Mouse (Mus musculus): ENCODE data around the gene Gm4513. TPM values are rescaled to one million over a fixed set of nuclear protein-coding genes. Genes with fewer than 3 reads are reported as not detected.
"Not testable (repeated sequence)": the region's sequence is repeated elsewhere in the genome, so short reads cannot be mapped to it uniquely, and the experiment has no call there.

The Gm4513 gene
- total RNA-seq (2015; ENCODE audit: low replicate concordance) (not detected in 2 replicates), total RNA-seq (2017; ENCODE audit: low replicate concordance) (not detected in 2 replicates)

DNA sequence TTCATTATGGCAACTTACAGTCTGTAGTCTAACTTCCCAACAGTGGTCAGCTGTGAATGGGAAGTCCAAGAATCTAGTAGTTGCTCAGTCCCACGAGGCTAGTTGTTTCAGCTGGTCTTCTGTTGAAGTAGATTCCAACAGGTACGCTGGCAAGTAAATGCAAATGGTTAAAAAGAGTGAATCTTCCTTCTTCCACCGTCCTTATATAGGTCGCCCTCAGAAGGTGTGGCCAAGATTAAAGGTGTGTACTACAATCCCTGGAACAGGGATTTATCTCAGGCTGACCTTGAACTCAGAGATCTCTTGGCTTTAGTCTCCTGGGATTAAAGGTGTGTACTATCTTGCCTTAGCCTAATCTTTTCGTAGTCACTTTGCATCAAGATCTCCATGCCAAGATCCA is at the start of gene Gm4513:
Gene Gm4513, minus strand, starts transcription at position 101 of the 400 bp plus-strand sequence.
- not testable (repeated sequence) for ATAC-seq (replicated peaks; ENCODE audit: low FRiP score, poor library complexity, severe bottlenecking)

DNA sequence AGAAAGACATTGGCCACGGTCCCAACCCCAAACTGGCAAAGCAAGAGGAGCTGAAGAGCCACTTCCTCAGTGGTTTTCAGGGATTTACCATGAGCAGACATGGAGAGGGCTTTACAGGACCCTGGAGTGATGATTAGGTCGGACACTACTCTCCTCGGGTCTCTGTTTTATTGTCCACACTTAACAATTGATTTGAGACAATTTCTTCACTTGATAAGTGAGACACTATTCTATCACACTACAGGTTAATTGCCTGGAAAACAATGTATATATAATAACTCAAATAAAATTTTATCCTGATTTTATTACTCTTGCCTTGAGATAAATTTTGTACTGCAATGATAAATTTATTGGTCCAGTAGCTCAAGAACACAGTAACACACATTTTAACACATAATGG is 22.7 kb downstream of the Gm4513 start, which contains the start of gene Gm4141:
Gene Gm4141, minus strand, starts transcription at position 101 of the 400 bp plus-strand sequence.
- not testable (repeated sequence) for ATAC-seq (replicated peaks; ENCODE audit: low FRiP score, poor library complexity, severe bottlenecking)

DNA sequence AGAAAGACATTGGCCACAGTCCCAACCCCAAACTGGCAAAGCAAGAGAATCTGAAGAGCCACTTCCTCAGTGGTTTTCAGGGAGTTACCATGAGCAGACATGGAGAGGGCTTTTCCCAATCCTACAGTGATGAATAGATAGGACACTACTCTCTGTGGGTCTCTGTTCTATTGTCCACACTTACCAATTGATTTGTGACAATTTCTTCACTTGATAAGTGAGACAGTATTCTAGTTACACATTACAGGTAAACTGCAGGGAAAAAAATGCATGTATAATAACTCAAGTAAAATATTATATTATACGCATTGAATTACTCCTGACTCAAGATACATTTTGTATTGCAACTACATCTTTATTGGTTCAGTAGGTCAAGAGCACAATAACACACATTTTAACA is 53.2 kb downstream of the Gm4513 start, which contains the start of gene Gm5726:
Gene Gm5726, minus strand, starts transcription at position 101 of the 400 bp plus-strand sequence.
- ATAC-seq (replicated peaks; ENCODE audit: low FRiP score, poor library complexity, severe bottlenecking), result not testable (repeated sequence)

Other genes starting within 250 kb of the Gm4513 start
- gene Gm5728, start 223.6 kb downstream of the Gm4513 start, total RNA-seq (2015; ENCODE audit: low replicate concordance), result not detected in 2 replicates
- not detected in 2 replicates for gene Gm5728, start 223.6 kb downstream of the Gm4513 start, total RNA-seq (2017; ENCODE audit: low replicate concordance)
- not detected in 2 replicates for gene Vmn1r100, start 181.1 kb downstream of the Gm4513 start, total RNA-seq (2015; ENCODE audit: low replicate concordance)
- gene Vmn1r100, start 181.1 kb downstream of the Gm4513 start, total RNA-seq (2017; ENCODE audit: low replicate concordance), result not detected in 2 replicates
- gene Vmn1r101, start 156.4 kb downstream of the Gm4513 start, total RNA-seq (2015; ENCODE audit: low replicate concordance), result not detected in 2 replicates
- not detected in 2 replicates for gene Vmn1r101, start 156.4 kb downstream of the Gm4513 start, total RNA-seq (2017; ENCODE audit: low replicate concordance)
- gene Gm10670, start 124.1 kb downstream of the Gm4513 start, total RNA-seq (2015; ENCODE audit: low replicate concordance), result not detected in 2 replicates
- gene Gm10670, start 124.1 kb downstream of the Gm4513 start, total RNA-seq (2017; ENCODE audit: low replicate concordance), result not detected in 2 replicates
- not detected in 2 replicates for gene Vmn1r103, start 88.5 kb downstream of the Gm4513 start, total RNA-seq (2015; ENCODE audit: low replicate concordance)
- not detected in 2 replicates for gene Vmn1r103, start 88.5 kb downstream of the Gm4513 start, total RNA-seq (2017; ENCODE audit: low replicate concordance)
- gene Vmn1r104, start 65.2 kb downstream of the Gm4513 start, total RNA-seq (2015; ENCODE audit: low replicate concordance), result not detected in 2 replicates
- gene Vmn1r104, start 65.2 kb downstream of the Gm4513 start, total RNA-seq (2017; ENCODE audit: low replicate concordance), result not detected in 2 replicates
- gene Gm5726, start 53.3 kb downstream of the Gm4513 start, total RNA-seq (2015; ENCODE audit: low replicate concordance), result not detected in 2 replicates
- not detected in 2 replicates for gene Gm5726, start 53.3 kb downstream of the Gm4513 start, total RNA-seq (2017; ENCODE audit: low replicate concordance)
- not detected in 2 replicates for gene Gm4141, start 22.8 kb downstream of the Gm4513 start, total RNA-seq (2015; ENCODE audit: low replicate concordance)
- gene Gm4141, start 22.8 kb downstream of the Gm4513 start, total RNA-seq (2017; ENCODE audit: low replicate concordance), result not detected in 2 replicates
- gene Vmn1r107, start 69.9 kb upstream of the Gm4513 start, total RNA-seq (2015; ENCODE audit: low replicate concordance), result not detected in 2 replicates
- gene Vmn1r107, start 69.9 kb upstream of the Gm4513 start, total RNA-seq (2017; ENCODE audit: low replicate concordance), result not detected in 2 replicates
- gene Vmn1r111, start 104.2 kb upstream of the Gm4513 start, total RNA-seq (2015; ENCODE audit: low replicate concordance), result not detected in 2 replicates
- gene Vmn1r111, start 104.2 kb upstream of the Gm4513 start, total RNA-seq (2017; ENCODE audit: low replicate concordance), result not detected in 2 replicates
- gene Gm10668, start 131.6 kb upstream of the Gm4513 start, total RNA-seq (2015; ENCODE audit: low replicate concordance), result not detected in 2 replicates
- not detected in 2 replicates for gene Gm10668, start 131.6 kb upstream of the Gm4513 start, total RNA-seq (2017; ENCODE audit: low replicate concordance)
- not detected in 2 replicates for gene Vmn1r112, start 172.2 kb upstream of the Gm4513 start, total RNA-seq (2015; ENCODE audit: low replicate concordance)
- not detected in 2 replicates for gene Vmn1r112, start 172.2 kb upstream of the Gm4513 start, total RNA-seq (2017; ENCODE audit: low replicate concordance)
- gene Vmn1r113, start 188.3 kb upstream of the Gm4513 start, total RNA-seq (2015; ENCODE audit: low replicate concordance), result not detected in 2 replicates
- gene Vmn1r113, start 188.3 kb upstream of the Gm4513 start, total RNA-seq (2017; ENCODE audit: low replicate concordance), result not detected in 2 replicates
- not detected in 2 replicates for gene Vmn1r114, start 213.2 kb upstream of the Gm4513 start, total RNA-seq (2015; ENCODE audit: low replicate concordance)
- not detected in 2 replicates for gene Vmn1r114, start 213.2 kb upstream of the Gm4513 start, total RNA-seq (2017; ENCODE audit: low replicate concordance)
- gene Vmn1r115, start 246.0 kb upstream of the Gm4513 start, total RNA-seq (2015; ENCODE audit: low replicate concordance), result not detected in 2 replicates
- not detected in 2 replicates for gene Vmn1r115, start 246.0 kb upstream of the Gm4513 start, total RNA-seq (2017; ENCODE audit: low replicate concordance)

Data from erythroid progenitor cell, adult 5-6 weeks (primary cell).